Mouse (Mus musculus) A20 (cell line): ENCODE measurements at regions not wholly inside any gene's neighbourhood (a gene's known extent, or its start where the extent isn't known, plus 50 kb on each side); places are given as distances from the start of the nearest gene placed in this dataset.

Experiments used
- DNase-seq: peaks from one replicate; pipeline ENCODE4 v3.0.0-alpha.2; 2011; ENCODE audit warnings: low read depth, low spot score

DNA sequence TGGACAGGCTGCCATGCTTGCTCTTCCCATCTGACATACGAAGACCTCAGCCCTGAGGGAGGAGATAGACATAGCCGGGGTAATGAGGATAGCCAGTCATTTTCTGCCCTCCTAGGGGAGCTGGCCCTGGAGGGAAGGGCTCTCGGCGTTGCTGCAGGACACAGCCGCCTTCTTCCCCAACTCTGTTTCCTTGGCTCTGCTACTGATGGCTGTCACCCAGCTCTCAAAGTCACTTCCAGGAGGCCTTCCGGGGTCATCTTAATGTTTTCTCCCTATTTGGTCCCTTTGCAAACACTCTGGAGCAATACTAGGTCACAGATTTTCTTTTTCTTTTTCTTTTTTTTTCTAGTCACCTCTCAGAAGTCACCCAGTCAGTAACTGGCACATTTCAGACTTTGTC lies 65.9 kb upstream of the Id2 start:
- DNase-seq: no peak

DNA sequence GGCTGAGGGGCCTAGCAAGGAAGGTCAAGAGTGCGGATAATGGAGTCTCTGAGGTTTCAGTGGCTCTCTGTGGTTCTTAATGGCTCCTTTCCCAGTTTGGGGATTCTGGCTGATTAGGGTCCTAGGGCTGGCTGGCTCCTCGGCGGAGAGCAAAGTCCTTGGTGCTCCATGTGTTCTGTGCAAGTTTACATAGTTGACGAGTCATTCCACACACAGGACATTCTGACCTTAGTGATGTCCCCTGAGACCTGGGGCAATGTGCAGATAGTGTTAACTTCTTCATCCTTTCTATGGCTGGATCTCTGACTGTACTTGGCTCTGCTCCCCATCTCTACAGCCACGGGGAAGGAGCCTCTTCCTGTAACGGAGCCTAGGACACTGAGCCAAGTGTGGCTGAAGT lies 65.0 kb upstream of the Id2 start:
- DNase-seq: no peak

DNA sequence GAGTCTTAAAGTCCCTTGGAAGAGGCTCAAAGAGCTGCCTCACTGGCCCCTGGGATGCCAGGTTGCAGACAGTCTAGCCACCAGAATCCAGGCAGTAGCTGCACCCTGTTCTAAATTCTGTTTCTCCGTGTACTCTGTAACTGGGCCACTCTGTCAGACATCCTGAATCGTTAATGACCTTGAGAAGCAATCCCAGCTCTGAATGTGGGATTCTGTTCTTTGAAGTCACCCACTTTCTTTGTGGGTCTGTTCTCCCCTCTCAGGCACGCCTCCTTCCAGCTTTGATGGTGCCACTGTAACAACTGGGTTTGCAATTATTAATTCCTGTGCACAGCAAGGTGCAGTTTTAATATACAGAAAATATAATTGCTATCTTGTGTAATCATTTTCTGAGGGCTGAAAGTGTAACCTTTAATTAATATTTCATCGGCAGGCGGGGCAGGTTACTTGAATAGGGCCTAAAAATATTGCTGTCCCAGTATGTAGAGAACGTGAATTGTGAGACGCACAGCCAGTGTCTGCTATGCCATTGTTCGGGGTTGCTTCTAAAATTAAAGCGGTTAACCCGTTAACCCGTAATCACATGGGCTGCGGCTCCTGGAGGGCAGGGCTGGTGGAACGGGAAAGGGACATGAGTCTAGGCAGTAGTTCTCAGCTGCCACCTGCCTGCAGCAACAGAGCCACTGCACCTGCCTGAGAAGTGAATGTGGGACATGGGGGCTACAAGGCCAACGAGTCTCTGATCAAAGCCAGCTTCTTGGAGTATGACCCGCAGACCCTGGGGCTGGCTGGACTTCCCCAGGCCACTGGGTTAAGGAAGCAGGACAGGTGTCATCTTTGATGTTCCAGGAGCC lies 64.3 kb upstream of the Id2 start:
- DNase-seq: no peak

DNA sequence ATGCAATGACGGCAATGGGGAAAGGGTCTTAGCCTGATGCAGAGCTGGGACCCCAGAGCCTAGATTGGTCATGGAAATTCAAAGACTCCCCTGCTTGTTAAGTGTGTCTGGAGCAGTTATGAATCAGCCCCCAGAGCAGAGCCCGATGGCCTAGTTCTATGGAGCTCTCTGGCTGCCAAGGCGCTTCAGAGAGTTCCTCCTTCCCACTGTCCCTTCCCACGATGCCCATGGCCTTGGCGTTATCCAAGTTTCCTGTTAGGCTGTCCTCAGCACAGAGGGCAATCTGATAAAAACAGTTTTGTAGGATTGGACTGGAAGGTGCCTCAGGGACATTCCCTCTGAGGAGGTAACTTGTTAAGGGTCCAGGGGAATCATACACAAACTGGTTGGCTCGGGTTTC lies 62.2 kb upstream of the Id2 start:
- no peak for DNase-seq

DNA sequence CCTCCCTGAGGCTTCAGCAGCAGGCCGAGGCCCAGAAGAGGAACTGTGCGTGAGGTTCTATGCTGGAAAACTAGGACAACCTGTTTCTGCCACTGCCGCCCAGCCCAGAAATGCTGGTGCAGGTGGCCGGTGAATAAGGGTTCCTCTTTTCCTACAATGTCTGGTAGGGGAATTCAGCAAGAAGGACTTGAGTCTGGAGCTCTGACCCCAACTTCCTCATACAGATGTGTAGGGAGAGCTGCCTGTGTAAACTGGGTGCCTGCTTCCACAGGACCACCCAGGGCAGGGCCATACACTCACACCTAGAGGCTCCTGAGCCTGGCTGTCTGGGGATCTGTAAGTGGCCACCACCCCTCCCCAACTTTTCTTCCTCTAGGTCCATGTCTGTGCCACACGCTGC lies 60.3 kb upstream of the Id2 start:
- DNase-seq: peak; percentile 12

DNA sequence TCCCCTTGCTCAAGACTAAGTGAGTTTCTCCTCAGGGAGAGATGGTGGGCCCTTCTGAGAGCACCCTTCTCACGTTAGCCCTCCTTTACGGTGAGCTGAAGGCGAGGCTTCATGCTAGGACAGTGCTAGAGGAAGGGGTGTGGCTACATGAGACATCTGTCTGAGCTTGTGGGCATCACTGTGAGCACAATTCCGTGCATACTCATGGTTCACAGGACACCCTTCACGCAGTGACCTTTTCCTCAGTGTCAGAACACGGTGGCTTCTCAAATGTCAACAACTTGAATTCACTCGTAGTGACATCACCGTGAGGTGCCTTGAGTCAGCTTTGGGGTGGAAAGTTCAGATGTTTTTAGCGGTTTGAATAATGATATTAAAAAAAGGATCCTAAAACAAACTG lies 58.5 kb upstream of the Id2 start:
- DNase-seq: no peak

DNA sequence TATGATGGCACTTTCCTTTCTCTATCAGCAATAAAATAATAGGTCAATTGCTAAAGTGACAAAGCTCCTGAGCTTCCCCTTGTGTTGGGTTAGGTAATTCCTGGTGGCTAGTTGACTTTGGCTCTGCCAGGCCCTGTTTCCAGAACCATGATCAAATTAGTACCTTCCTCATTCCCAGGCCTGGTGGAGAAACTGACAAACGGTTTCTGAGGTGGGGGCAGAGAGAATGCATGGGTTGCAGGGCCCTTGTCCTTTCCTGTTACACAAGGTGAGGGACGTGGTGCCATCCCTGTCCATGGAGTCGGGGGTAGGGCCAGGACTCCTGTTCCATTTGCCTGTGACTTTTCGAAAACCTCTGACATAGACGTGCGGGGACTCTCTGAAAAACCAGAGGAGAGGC lies 51.2 kb upstream of the Id2 start:
- DNase-seq: no peak
